Mouse (Mus musculus): Measurements from ENCODE around the gene 1700102P08Rik.

- no peak for TF ChIP-seq CTCF (conservative IDR thresholded peaks at IDR 0.05 in 1 of 2, IDR thresholded peaks at IDR 0.05 in 1 of 2; ENCODE audit: low read depth in 2 of 2, low read length in 2 of 2)
- no peak for TF ChIP-seq TBP (conservative IDR thresholded peaks at IDR 0.05; ENCODE audit: low read depth, low read length)
- no peak for TF ChIP-seq POLR2A (IDR thresholded peaks at IDR 0.05; ENCODE audit: low read depth, low read length)
- no peak for TF ChIP-seq ELF1 (IDR thresholded peaks at IDR 0.05; ENCODE audit: low read depth, low read length)
- TF ChIP-seq HCFC1 (IDR thresholded peaks at IDR 0.05; ENCODE audit: low read depth, low read length), result no peak
Observed at GRCm38 (mm10) chr9:108404451-108404850, 11.8 kb downstream of the 1700102P08Rik start.
